Mouse (Mus musculus) kidney, postnatal 25 days (tissue): ENCODE data around the gene Tenm2.

Experiments
- DNase-seq, 2 experiments: peaks; one replicate each; pipeline ENCODE4 v3.0.0; 2021; ENCODE audit warnings: mixed read lengths in 2 of 2

Gene Tenm2

GRCm38 (mm10) chr11:37076989-37077598 lies 158.7 kb downstream of the Tenm2 start:
- no peak for DNase-seq

DNA sequence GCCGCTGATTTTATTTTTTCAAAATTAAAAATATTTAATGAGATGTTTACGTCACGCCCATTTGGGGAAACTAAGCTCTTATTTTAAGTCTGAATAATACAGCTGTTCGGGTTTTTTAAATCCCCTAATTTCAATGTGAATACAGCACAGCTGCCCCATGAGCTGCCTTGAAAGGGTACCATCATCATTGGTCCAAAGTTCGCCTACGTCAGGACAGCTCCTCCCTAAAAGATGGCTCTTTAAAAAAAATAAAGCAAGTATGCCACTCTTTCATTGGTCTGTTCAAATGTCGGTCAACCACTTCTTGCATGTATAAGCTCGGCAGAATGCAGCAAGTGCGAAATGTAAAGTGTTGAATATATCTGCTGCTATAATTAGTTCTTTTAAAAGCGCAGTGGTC lies 160.4 kb downstream of the Tenm2 start:
- no peak for DNase-seq

- DNase-seq = peak in 1 of 2 experiments; percentile 38
Measured at GRCm38 (mm10) chr11:37065459-37065858, 170.3 kb downstream of the Tenm2 start.

GRCm38 (mm10) chr11:37046671-37047070 lies 189.1 kb downstream of the Tenm2 start:
- peak in 1 of 2 experiments; percentile 57 for DNase-seq

- DNase-seq = no peak
Measured at GRCm38 (mm10) chr11:37041259-37041658, 194.5 kb downstream of the Tenm2 start.

DNA sequence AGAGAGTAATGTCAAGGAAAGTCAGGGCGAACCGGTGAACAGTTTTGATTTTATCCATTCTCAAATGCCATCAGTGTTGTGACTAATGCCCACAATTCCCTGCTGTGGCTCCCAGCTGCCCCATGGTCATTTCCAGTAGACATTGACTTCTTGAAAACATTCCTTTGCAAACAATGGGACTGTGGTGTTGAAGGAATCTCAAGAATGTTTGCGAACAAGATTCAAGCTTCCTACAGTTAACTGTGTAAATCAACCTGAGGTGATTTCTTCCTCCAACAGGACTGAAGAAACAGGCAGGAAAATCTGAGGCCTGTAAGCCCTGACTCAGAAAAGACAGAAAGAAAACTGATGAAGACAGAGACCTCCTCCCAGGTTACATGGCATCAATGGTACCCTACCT lies 196.5 kb downstream of the Tenm2 start:
- DNase-seq = no peak

- no peak for DNase-seq
Measured at GRCm38 (mm10) chr11:37031305-37032055, 204.3 kb downstream of the Tenm2 start.

DNA sequence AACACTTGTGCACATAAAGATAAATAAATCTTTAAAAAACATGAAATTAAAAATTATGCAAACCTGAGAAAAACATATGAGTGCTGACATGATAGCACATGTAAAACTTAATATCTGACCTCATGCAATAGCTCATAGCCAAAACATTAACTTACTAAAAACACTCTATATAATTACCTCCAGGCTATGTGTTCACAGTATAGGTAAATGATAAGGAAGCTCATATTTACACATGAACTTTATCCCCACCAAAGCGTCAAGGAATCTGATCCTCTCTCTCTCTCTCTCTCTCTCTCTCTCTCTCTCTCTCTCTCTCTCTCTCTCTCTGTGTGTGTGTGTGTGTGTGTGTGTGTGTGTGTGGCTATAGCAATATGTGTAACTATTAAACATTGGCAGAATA lies 223.9 kb downstream of the Tenm2 start:
- DNase-seq = no peak

DNA sequence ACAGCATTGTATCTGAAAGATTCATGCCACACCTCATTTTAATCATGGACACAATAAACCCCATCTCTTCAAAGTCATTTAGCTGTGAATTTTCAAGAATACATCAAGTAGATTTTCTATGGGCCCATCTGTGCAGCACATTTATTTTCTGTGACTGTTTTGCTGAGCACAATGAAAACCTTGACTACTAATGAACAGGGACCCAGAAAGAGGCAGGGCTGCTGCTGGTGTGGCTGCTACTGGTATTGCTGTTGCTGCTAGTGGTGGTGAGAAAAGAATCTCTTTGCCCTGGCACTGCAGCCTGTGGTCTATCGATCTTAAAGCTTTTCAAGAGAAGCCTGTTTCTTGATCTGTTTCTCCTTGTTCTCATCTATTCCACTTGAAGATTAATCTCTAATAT lies 226.5 kb downstream of the Tenm2 start:
- DNase-seq = no peak

- DNase-seq = no peak
Measured at GRCm38 (mm10) chr11:36997668-36998067, 238.1 kb downstream of the Tenm2 start.

DNA sequence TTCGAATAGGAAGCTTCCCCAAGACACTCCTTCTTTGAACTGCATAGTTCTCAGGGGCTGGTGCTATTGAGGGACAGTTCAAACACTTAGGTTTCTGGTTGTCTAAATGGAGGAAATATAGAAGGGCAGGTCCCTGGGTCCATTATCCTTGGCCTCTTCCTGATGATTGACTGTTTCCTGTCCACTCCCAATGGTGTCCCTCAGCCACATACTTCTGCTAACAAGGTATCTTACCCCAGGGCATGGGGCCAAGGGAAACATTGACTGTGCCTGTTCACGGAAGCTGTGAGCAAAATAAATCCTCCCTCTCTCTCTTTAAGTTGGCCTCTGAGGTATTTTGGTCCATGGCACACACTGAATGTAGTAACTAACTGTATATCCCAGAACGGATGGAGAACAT lies 244.9 kb downstream of the Tenm2 start:
- peak; percentile 51 to 55 for DNase-seq

- no peak for DNase-seq
Measured at GRCm38 (mm10) chr11:36988776-36989565, 246.8 kb downstream of the Tenm2 start.

DNA sequence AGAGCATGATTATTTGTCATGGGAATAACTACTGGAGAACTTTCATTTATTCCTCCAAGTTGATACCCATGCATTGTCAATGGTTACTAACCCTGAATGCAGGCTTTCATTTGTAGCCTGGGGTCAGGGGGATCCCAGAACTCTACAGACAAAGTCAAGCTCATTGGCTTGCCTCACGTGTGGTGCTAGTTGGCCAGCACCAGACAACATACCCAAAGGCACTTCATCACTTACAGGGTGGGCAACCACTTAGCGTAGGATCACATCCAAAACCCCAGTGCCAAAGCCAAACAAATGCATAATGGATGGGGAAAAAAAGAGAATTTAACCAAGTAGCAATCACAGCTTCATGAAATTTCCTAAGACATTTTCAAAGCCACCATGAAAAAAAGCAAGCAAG lies 261.6 kb downstream of the Tenm2 start:
- no peak for DNase-seq

- no peak for DNase-seq
Measured at GRCm38 (mm10) chr11:36958102-36958501, 277.7 kb downstream of the Tenm2 start.

GRCm38 (mm10) chr11:36941429-36941828 lies 294.3 kb downstream of the Tenm2 start:
- DNase-seq = no peak

DNA sequence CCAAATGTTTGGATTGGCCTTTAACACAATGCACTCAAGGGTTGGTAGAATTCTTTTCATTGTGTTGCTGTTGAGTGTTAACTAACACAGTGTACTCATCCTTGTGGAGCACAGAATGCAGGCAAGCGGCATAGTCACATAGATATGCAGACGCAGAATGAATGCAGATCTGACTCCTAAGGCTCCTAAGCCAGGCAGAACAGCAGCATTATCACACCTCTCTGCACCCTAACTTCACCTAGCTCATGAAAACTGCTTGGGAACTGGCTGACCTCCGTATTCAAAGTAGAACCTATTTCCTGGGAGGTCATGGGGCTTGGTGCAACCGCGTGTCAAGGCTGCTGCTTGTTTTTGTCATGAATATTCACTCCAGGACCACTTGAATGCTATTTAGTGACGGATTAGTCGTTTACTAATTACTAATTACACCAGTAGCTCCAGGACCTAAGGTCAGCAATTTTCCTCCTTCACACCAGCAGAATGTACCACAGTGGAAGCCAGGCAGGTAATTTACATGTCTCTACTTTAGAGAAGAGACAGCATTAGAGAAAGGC lies 295.1 kb downstream of the Tenm2 start:
- DNase-seq = no peak

- no peak for DNase-seq
Measured at GRCm38 (mm10) chr11:36929817-36930216, 305.9 kb downstream of the Tenm2 start.

GRCm38 (mm10) chr11:36926705-36927406 lies 308.9 kb downstream of the Tenm2 start:
- DNase-seq = no peak

GRCm38 (mm10) chr11:36919301-36919700 lies 316.5 kb downstream of the Tenm2 start:
- no peak for DNase-seq

GRCm38 (mm10) chr11:36911406-36911805 lies 324.4 kb downstream of the Tenm2 start:
- DNase-seq = peak in 1 of 2 experiments; percentile 29

- no peak for DNase-seq
Measured at GRCm38 (mm10) chr11:36909036-36909435, 326.7 kb downstream of the Tenm2 start.

DNA sequence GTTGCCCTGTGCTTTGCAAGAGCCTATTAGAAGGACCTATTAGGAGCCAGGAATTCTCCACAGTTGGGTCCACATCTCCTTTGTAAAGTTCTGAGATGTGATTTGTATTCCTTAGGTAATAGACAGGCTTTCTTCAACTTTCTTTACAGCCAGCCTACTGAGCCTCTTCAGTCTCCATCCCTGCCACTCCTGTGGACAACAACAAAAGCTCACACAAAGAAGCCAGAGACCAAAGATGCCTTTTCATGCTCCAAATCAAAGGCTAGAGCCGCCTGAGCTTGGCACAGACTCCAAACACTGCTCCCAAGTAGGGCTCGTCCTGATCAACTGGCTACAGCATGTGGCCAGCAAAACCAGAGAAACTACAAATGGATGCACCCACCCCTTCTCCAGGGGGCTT lies 333.5 kb downstream of the Tenm2 start:
- DNase-seq = no peak

- DNase-seq = no peak
Measured at GRCm38 (mm10) chr11:36893061-36893460, 342.7 kb downstream of the Tenm2 start.
